Mouse (Mus musculus): ENCODE measurements around the gene Baz1b. TPM values are rescaled to one million over a fixed set of nuclear protein-coding genes. Genes with fewer than 3 reads are reported as not detected.
A peak's percentile ranks its signal among the peaks of the same experiment; 100 is the strongest.

The Baz1b gene
- total RNA-seq (2021): 10 to 100 TPM; 60.4 to 70.1 TPM
- long read RNA-seq, experiment 1, full-length matches to known transcripts: 3 of 22 reads
- long read RNA-seq, experiment 1, partial matches to known transcripts: 17 of 22 reads
- long read RNA-seq, experiment 1, other reads (novel, unspliced or antisense): 2 of 22 reads
- long read RNA-seq, experiment 2, full-length matches to known transcripts: 7 of 15 reads
- long read RNA-seq, experiment 2, partial matches to known transcripts: 2 of 15 reads
- long read RNA-seq, experiment 2, other reads (novel, unspliced or antisense): 6 of 15 reads

DNA sequence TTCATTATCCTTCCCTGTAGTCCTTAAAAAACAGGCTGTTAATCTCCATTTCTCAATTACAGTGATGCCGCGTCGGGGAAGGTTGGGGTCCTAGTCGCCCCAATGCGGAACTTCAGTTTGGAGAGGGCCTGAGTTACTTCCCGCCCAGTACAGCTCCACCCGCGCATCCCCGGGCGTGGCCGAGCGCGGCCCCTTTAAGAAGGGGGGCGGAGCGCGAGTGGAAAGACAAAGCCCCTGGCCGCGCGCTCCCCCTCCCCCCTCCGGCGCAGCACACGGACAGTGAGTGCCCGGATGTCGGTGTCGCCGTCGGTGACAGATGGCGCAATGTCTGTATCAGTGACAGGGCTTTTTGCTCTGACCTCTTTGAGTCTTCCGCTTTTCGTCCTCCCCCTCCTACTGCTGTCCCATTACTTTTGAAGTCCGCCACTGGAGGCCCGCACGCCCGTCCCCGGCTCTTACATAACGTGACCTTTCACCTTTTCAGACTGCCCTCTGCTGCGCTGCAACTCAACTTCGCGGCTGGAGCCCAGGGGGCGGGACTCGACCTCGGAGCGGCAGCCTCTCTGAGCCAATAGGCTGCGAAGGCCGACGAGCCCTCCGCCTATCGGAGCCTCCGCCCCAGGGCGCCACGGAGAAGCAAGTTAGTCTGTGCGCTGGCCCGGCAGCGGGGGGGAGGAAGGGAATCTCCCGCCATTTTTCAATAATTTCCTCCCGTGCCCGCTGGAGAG is at the start of gene Baz1b:
Gene Baz1b, plus strand, starts transcription at position 644 of the 728 bp plus-strand sequence.
- peak; percentile 99 for DNase-seq

GRCm38 (mm10) chr5:135139881-135140280 is 47.2 kb upstream of the Baz1b start:
- no peak for DNase-seq

DNA sequence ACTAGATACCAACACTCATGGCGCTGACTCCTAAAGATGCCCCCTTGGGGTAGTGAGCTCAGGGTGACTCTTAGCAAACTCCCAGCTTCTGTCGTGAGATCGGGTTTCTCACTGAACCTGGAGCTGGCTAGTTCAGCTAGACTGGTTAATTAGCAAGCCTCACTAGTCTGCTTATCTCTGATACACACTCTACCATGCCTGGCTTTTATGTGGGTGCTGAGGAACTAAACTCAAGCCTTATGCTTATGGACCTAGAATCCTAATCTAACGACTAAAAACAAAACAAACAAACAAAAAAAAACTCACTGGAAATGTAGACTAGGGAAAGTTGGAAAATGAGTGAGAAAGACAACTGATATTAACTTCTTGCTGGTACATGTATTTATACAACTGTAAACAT is 42.6 kb upstream of the Baz1b start:
- no peak for DNase-seq

GRCm38 (mm10) chr5:135145532-135145931 is 41.5 kb upstream of the Baz1b start:
- DNase-seq: no peak

DNA sequence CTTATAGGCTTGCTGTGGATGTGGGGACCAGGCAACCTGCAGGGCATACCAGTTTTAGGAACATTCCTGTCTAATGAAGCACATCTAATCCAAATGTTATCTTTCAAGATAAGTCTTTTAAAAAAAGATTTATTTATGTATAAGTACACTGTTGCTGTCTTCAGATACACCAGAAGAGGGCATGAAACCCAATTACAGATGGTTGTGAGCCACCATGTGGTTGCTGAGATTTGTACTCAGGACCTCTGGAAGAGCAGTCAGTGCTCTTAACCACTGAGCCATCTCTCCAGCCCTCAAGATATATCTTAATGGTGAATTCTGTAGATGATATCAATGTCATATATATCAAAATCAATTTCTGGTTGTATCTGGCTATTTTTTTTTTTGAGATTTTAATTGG is 41.1 kb upstream of the Baz1b start:
- DNase-seq: no peak

- DNase-seq: no peak
Observed at GRCm38 (mm10) chr5:135148715-135149052, 38.4 kb upstream of the Baz1b start.

DNA sequence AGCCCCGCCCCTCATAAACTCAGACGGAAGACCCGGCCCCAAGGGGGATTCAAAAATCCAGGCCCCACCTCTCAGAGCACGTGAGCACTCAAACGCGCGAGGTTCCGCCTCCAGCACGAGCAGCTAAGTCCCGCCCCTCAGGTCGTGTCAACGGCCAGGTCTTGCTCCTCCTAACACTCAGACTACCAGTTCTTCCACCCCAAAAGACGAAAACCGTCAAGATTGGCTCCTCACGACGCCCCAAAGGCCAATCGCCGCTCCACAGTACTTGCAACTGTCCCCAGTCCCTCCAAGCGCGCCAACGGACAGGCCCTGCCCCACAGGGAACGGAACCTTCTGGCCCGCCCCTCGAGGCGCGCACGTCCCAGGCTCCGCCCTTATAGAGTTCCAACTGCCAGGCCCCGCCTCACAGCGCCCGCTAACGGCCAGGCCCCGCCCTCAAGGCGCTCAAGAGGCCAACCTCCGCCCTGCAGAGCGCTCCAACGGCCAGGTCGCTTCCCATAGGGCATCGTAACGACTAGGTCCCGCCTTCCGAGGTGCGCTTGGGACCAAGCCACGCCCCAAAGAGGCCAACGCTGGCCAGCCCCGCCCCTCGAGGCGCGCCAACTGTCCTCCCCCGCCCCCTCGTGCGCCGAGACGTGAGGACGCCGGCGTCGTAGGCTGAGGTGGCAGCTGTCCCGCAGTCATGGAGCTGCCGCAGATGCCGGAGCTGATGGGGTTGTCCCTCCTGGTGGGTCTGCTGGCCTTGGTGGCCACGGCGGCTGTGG is 37.8 kb upstream of the Baz1b start, which contains the start of gene Tbl2:
Gene Tbl2, plus strand, starts transcription at position 605 of the 767 bp plus-strand sequence.
- DNase-seq: peak; percentile 99

- no peak for DNase-seq
Observed at GRCm38 (mm10) chr5:135149820-135150178, 37.3 kb upstream of the Baz1b start.

DNA sequence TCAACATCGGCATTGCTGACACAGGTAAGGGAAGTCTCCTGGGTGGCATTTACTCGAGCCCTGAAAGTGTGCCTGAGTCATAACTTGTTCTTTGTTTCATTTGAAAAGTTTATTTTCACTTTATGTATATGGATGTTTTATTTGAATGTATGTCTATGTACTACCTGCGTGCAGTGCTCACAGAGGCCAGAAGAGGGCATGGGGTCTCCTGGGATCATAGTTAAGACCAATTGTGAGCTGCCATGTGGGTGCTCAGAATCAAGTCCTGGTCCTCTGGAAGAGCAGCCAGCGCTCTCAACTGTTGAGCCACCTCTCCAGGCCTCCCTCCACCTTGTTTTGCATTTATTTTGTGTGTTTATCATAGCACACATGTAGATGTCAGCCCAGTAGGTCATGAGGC is 30.6 kb upstream of the Baz1b start:
- no peak for DNase-seq

DNA sequence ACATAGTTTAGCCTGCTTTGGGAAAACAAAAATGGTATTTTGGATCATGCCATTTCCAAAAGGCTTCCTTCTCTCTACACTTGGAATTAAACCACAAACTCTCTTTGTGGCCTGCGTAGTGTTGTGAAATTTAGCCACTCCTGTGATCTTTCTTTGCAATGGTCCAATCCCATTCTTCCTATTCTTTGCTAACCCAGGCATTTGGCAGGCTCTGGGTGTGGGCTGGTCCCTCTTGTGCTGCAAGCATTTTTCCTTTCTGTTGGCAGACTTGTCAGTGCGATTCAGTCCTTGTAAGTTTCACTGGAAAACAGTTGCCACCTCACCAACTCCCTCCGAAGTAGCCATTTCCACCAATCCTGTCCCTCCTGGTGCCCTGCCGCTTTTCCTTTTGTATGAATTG is 25.8 kb upstream of the Baz1b start:
- DNase-seq: peak; percentile 69

GRCm38 (mm10) chr5:135161650-135162049 is 25.4 kb upstream of the Baz1b start:
- DNase-seq: no peak

DNA sequence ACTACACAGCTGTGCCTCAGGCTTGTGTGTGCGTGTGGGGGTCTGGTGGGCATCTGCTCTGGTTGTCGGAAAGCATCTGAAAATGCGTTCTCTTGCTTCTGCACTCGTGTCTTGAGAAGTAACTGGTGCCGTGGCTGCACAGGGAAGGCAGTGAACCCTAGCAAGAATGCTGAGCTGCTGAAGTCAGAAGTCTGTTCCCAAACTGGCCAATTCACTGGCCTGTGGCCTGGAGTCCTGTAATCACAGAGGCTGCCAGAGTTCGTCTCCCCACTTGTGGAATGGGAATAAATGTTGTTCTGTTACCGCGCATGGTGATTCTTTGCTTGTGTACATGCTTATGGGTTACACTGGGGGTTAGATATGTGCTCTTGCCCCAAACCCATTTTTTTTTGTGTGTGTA is 24.7 kb upstream of the Baz1b start:
- no peak for DNase-seq

DNA sequence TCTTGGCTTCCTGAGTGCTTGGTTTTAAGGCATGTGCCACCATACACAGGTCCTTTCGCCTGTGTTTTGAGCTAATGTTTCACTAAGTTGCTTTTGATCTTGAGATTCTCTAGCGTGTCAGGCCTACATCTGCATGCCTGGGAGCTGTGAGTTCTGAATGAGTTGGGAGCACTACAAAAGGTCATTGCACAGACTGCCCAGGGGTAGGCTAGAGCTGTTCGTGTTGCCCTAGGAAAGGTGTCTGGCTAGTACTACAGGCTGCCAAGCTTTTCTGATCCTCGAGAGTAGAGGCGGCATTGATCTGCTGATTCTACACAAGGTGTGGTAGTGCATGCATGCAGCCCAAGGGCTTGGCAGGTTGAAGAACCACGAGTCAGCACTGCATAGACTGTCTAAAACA is 24.2 kb upstream of the Baz1b start:
- DNase-seq: no peak

- DNase-seq: no peak
Observed at GRCm38 (mm10) chr5:135166909-135167308, 20.2 kb upstream of the Baz1b start.

- no peak for DNase-seq
Observed at GRCm38 (mm10) chr5:135167469-135167868, 19.6 kb upstream of the Baz1b start.

DNA sequence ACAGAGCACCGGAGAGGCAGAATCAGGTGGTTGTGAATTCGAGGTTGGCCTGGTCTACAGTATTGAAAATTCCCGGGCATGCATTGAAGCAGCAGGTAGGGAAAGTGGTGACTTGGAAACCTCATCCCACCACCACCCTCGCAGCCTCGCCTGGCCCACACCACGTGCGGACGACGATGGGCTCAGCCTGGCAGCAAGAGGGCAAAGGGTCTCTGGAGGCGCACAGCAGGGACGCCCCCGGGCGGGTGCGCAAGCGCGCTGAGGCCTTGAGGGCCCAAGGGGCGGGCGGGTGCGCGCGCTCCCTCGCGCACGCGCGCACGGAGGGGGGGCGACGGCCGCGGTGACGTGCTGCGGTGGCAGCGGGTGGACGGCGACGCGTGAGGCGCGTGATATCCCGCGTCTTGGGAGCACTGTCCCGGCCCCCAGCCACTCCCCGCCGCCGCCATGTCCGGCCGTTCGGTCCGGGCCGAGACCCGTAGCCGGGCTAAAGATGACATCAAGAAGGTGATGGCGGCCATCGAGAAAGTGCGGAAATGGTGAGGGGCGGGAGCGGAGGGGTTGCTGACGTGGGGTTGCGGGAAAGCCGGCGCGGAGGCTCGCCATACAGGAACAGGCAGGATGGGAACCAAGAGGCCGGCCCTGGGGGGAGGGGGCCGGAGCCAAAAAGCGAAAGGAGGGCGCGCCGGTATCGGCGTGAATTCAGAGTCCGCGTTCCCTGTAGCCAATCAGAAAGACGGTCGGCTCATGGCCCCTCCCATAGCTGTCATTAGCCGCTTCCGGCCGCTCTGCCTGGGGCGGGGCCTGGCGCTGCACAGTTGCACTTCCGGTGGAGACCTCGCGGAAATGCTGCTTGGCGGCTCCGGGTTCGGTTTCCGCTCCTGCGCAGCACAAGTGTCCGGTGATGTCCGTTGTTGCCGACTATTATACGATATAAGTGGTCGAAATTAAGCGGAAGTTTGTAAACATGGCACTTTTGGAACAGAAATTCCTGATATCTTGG is 18.7 kb upstream of the Baz1b start, which contains the start of gene Bcl7b:
Gene Bcl7b, plus strand, starts transcription at position 221 of the 1,000 bp plus-strand sequence.
- peak; percentile 97 for DNase-seq

DNA sequence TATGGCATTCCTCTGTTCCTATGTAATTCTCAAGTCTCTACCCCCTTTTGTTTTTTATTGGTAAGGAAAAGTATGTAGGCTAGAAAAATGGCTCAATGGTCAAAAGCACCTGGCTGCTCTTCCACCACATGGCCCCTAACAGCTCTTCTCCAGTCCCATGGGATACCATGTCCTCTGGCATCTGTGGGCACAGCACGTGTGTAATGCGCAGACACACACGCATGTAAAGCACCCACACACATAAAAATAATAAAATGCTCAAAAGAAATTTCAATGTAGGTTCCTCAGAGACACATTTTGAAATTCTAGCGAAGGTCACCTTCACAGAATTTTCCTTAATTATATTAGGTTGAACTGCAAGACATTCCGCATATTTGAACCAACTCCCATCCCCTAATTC is 17.6 kb upstream of the Baz1b start:
- DNase-seq: no peak

GRCm38 (mm10) chr5:135171688-135172220 is 15.3 kb upstream of the Baz1b start:
- no peak for DNase-seq

- no peak for DNase-seq
Observed at GRCm38 (mm10) chr5:135172986-135173385, 14.1 kb upstream of the Baz1b start.

DNA sequence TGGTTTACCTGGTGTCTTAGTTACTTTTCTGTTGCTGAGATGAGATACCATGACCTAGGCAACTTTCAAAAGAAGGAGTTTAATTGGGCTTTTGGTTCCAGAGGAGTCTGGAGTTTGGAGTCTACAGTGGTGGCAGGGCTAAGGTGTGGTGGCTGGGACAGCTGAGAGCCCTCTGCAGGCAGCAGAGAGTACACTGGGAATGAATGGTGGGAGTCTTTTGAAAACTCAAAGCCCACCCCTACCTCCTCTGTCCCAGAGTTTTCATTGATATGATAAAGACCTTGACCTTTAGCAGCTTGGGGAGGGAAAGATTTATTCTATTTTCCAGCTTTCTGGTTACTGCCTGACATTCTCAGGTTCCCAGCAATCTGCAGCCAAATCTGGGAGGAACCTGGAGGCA is 12.0 kb upstream of the Baz1b start:
- DNase-seq: no peak

DNA sequence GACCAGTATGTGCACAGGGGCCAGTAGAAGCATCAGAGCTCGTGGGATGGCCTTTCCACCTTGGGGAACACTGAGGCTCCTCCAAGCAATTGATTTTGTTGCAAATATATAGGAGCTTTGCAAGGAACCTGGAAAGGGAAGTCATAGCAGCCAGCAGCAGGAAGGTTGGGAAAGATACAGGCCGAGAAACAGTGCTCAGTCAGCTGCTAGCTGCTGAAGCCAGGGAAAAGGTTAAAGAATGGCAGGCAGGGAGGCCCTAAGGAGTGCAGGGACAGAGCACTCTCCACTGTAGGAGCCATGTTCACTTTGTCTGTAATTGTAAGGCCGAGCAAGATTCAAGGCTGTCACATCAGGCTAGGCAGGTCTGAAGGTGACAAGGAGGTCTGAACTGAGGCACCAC is 8.5 kb upstream of the Baz1b start:
- DNase-seq: no peak

DNA sequence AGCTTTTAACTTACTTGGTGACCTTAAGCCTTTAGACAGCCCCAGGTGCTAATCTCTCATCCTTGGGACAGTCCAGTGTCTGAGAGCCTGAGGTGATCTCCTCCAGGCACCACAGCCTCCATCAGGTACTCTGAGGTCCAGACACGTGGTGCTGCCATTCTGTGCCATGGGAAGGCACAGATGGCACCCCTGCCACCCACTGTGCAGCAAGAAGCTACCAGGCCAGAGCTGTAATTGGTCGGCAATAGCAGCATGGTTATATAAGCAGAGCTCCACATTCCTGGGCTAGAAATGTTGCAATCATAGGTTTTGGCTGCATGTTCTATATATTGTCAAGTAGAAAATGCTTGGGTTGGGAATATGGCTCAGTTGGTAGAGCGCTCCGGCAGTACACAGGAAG is 8.1 kb upstream of the Baz1b start:
- DNase-seq: no peak

Data from adrenal gland, postnatal 10 days (tissue).